Mouse (Mus musculus): ENCODE data around the gene Ifna4. TPM values are rescaled to one million over a fixed set of nuclear protein-coding genes. Genes with fewer than 3 reads are reported as not detected.

The Ifna4 gene
- polyA plus RNA-seq, 1 experiment from 2014 or later = not detected

GRCm38 (mm10) chr4:88867926-88868911 is 26.6 kb downstream of the Ifna4 start:
- Histone ChIP-seq H3K27me3 (peaks cover 25% of the 10 kb centered on the region), H3K27ac (no peak overlapping the region), H3K9ac (peak overlapping the region; percentile 67), H3K4me3 (peak overlapping the region; percentile 56), H3K4me1 (peaks cover 5% of the 10 kb centered on the region; the same call in 1 of the 2 replicates), H3K9me3 (no peaks in the 10 kb centered on the region), H3K36me3 (no peaks in the 10 kb centered on the region), H3K4me2 (peak overlapping the region; percentile 95)
- 6% methylated on average over 30 of the region's 31 CpGs for WGBS
- ATAC-seq (ENCODE audit: insufficient number of reproducible peaks, insufficient read depth, low FRiP score, low TSS enrichment, low read depth) = no peak

GRCm38 (mm10) chr4:88872691-88873090 is 31.0 kb downstream of the Ifna4 start:
- Histone ChIP-seq H3K27me3 (peaks cover 3% of the 10 kb centered on the region; the same call in 1 of the 2 replicates), H3K4me2 (no peak overlapping the region), H3K9me3 (no peaks in the 10 kb centered on the region), H3K9ac (no peak overlapping the region), H3K27ac (no peak overlapping the region), H3K4me3 (no peak overlapping the region), H3K36me3 (no peaks in the 10 kb centered on the region), H3K4me1 (peaks cover 3% of the 10 kb centered on the region; the same call in 1 of the 2 replicates)
- 2% methylated on average over 2 of the region's 2 CpGs for WGBS
- ATAC-seq (ENCODE audit: insufficient number of reproducible peaks, insufficient read depth, low FRiP score, low TSS enrichment, low read depth) = no peak

DNA sequence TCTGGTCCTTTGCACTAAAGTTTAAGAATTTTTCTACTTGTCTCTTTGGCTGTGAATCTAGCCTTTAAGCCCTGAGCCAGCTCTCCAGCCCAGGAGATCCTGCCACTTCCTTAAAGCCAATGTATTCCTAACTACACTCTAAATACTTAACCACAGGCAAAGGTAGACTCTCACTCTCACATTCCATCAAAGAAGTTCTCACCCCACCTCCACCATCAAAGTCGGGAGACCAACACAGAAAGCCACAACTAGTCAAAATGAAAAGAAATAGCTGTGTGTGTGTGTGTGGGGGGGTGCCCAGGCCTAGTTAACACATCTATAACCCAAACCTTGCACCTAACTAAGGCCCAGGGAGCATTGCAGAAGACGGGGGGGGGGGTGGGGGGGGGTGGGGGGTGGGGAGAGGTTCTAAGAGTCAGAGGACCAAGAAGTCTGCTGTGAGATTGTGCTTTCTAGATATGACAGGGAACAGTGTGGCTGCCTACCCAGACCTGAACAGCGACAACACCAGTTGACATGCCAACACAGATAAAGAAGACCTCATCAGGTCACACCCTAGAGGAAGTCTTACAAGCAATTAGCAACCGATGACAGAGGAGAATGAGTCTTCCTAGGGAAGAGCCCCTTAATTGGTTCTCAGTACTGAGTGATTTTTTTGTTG is 33.9 kb downstream of the Ifna4 start:
- WGBS = 65% methylated on average over 3 of the region's 4 CpGs
- no peak for ATAC-seq (ENCODE audit: insufficient number of reproducible peaks, insufficient read depth, low FRiP score, low TSS enrichment, low read depth)
- H3K4me1 ChIP-seq = no peaks in the 10 kb centered on the region
- H3K27me3 ChIP-seq = no peaks in the 10 kb centered on the region
- no peak overlapping the region for H3K9ac ChIP-seq
- no peak overlapping the region for H3K4me2 ChIP-seq
- H3K27ac ChIP-seq = no peak overlapping the region
- no peak overlapping the region for H3K4me3 ChIP-seq
- H3K9me3 ChIP-seq = no peaks in the 10 kb centered on the region
- H3K36me3 ChIP-seq = no peaks in the 10 kb centered on the region

DNA sequence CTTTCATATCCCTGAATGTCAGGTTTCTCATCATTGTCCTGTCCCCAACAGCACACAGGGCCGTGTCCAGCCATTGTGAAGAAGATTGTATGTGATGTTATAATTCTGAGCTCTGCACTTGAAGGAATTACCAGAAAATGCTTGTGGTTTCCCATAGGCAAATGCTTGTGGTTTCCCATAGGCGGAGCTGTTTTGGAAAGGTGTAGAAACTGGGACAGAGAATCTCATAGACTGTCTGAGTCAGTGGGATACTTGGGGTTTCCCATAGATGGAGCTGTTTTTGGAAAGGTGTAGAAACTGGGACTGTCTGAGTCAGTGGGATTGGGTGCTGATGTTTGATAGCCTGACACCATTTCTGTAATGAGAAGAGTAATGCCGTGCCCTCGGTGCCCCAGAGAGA is 34.9 kb downstream of the Ifna4 start:
- Histone ChIP-seq H3K9me3 (no peaks in the 10 kb centered on the region), H3K27ac (no peak overlapping the region), H3K9ac (no peak overlapping the region), H3K27me3 (no peaks in the 10 kb centered on the region), H3K4me3 (no peak overlapping the region), H3K4me1 (no peaks in the 10 kb centered on the region), H3K36me3 (no peaks in the 10 kb centered on the region), H3K4me2 (no peak overlapping the region)
- 65% methylated on average over 4 of the region's 4 CpGs for WGBS
- no peak for ATAC-seq (ENCODE audit: insufficient number of reproducible peaks, insufficient read depth, low FRiP score, low TSS enrichment, low read depth)

DNA sequence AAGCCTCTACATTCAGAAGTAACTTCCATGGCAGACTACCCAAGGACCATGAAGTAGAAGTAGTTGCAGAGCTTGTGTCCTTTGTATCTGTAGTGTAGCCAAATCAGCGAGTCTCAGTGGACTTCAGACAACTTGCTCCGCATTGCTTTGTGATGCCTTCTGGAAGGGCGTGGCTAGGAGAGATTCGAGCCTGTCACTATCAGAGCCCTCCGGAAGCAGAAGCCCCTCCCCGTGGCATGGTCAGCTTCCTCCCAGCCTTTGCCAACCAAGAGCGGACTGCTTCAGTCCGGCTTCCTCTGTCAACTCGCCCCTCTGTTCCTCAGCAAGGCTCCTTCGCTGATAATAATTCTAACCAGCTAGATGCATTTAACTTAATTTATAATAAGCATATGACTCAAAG is 36.6 kb downstream of the Ifna4 start:
- H3K27me3 ChIP-seq = no peaks in the 10 kb centered on the region
- H3K36me3 ChIP-seq = no peaks in the 10 kb centered on the region
- WGBS = 41% methylated on average over 10 of the region's 10 CpGs
- ATAC-seq (ENCODE audit: insufficient number of reproducible peaks, insufficient read depth, low FRiP score, low TSS enrichment, low read depth) = no peak
- no peaks in the 10 kb centered on the region for H3K4me1 ChIP-seq
- no peaks in the 10 kb centered on the region for H3K9me3 ChIP-seq
- H3K4me3 ChIP-seq = no peak overlapping the region
- H3K27ac ChIP-seq = no peak overlapping the region
- H3K9ac ChIP-seq = no peak overlapping the region
- H3K4me2 ChIP-seq = no peak overlapping the region

DNA sequence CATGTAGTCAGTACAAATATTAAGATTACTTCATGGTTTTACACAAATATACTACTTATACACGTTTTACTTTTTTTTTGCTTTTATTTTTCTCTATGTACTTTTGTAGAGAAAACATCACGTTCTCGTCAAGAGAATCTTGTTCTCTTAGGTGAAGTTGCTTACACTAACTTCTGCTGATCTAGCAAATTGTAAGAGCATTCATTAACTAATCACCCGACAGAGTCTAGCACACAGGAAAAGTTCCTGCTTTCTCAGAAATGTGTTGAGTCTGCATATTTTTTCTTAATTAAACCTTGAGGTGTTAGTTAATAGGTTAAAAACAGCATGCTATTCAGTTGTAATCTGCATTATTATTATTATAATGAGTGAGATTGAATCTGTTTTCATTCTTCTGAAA is 37.1 kb downstream of the Ifna4 start:
- no peak overlapping the region for H3K4me3 ChIP-seq
- 82% methylated on average over 4 of the region's 4 CpGs for WGBS

DNA sequence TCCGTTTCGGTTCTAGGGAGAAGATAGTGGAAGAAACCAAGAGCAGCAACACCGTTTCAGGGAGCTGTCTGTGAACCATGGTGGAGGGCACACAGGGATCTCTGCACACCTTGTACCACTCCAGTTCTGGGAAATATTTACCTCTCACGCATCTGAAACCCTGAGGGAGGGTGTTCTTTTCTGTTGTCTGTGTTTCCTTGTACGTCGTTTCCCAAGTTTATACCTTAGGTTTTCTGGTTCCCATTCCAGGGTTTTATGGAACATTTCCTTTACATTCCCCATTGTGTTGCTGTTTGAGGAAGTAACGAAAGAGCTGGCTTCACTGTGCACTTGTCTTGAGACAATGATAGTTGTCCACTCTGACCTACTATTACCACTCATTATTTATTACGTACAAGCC is 38.4 kb downstream of the Ifna4 start, which contains the start of gene Ifne:
Gene Ifne, minus strand, starts transcription at position 101 of the 400 bp plus-strand sequence.
- no peak for ATAC-seq (ENCODE audit: insufficient number of reproducible peaks, insufficient read depth, low FRiP score, low TSS enrichment, low read depth)
- H3K27ac ChIP-seq = no peak within 1 kb of the TSS
- WGBS = 87% methylated on average over 8 of the region's 8 CpGs
- no peaks in the 10 kb centered on the region for H3K36me3 ChIP-seq
- H3K4me3 ChIP-seq = no peak within 1 kb of the TSS
- no peak within 1 kb of the TSS for H3K4me2 ChIP-seq
- H3K27me3 ChIP-seq = no peaks in the 10 kb centered on the region
- H3K4me1 ChIP-seq = no peaks in the 10 kb centered on the region
- H3K9ac ChIP-seq = no peak within 1 kb of the TSS
- H3K9me3 ChIP-seq = no peaks in the 10 kb centered on the region

More for the DNA sequence above, 37.1 kb downstream of the Ifna4 start:
- Histone ChIP-seq H3K4me1 (no peaks in the 10 kb centered on the region), H3K9ac (no peak overlapping the region), H3K27ac (no peak overlapping the region), H3K4me2 (no peak overlapping the region), H3K36me3 (no peaks in the 10 kb centered on the region), H3K9me3 (no peaks in the 10 kb centered on the region), H3K27me3 (no peaks in the 10 kb centered on the region)
- ATAC-seq (ENCODE audit: insufficient number of reproducible peaks, insufficient read depth, low FRiP score, low TSS enrichment, low read depth) = no peak

DNA sequence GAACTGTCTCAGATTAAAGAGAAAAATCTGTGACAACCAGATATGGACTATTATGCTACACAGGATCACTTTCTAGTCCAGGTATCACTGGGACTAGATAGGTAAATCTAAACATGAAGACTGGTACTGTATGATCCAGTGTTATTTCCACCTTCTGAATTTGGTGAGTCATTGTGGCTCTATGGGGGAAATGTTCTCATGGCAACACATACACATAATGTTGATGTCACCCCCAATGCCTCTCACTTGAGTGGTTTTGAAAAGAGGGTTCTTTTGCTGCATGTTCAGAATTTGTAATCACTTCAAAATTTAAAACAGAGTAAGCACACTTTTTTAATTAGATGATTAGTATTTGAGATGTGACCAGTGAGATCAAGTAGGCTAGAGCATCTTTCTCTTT is 46.6 kb downstream of the Ifna4 start:
- Histone ChIP-seq H3K27me3 (no peaks in the 10 kb centered on the region), H3K4me1 (no peaks in the 10 kb centered on the region), H3K4me2 (no peak overlapping the region), H3K9ac (no peak overlapping the region), H3K4me3 (no peak overlapping the region), H3K9me3 (no peaks in the 10 kb centered on the region), H3K36me3 (no peaks in the 10 kb centered on the region), H3K27ac (no peak overlapping the region)
- ATAC-seq (ENCODE audit: insufficient number of reproducible peaks, insufficient read depth, low FRiP score, low TSS enrichment, low read depth) = no peak

Other genes with a start within 250 kb of the Ifna4 start
- not detected in 2 replicates for gene Ifna9, start 249.5 kb upstream of the Ifna4 start, polyA plus RNA-seq (2015; fragmentation: Nextera tagmentation; extraction: Ambion mirVana)
- not detected in 2 replicates for gene Ifna12, start 238.5 kb upstream of the Ifna4 start, polyA plus RNA-seq (2015; fragmentation: Nextera tagmentation; extraction: Ambion mirVana)
- not detected in 2 replicates for gene C87499, start 207.4 kb upstream of the Ifna4 start, polyA plus RNA-seq (2015; fragmentation: Nextera tagmentation; extraction: Ambion mirVana)
- not detected in 2 replicates for gene Ifna13, start 197.4 kb upstream of the Ifna4 start, polyA plus RNA-seq (2015; fragmentation: Nextera tagmentation; extraction: Ambion mirVana)
- gene Ifna16, start 164.9 kb upstream of the Ifna4 start, polyA plus RNA-seq (2015; fragmentation: Nextera tagmentation; extraction: Ambion mirVana) = not detected in 2 replicates
- not detected in 2 replicates for gene Ifna2, start 157.9 kb upstream of the Ifna4 start, polyA plus RNA-seq (2015; fragmentation: Nextera tagmentation; extraction: Ambion mirVana)
- not detected in 2 replicates for gene Ifnab, start 150.5 kb upstream of the Ifna4 start, polyA plus RNA-seq (2015; fragmentation: Nextera tagmentation; extraction: Ambion mirVana)
- 0.84 and 1.0 TPM in 2 replicates for gene Gm26566, start 120.1 kb upstream of the Ifna4 start, polyA plus RNA-seq (2015; fragmentation: Nextera tagmentation; extraction: Ambion mirVana)
- gene Klhl9, start 119.4 kb upstream of the Ifna4 start, polyA plus RNA-seq (2015; fragmentation: Nextera tagmentation; extraction: Ambion mirVana) = 111 and 122 TPM in 2 replicates
- gene Gm13271, start 87.0 kb upstream of the Ifna4 start, polyA plus RNA-seq (2015; fragmentation: Nextera tagmentation; extraction: Ambion mirVana) = not detected in 2 replicates
- 0.22 and 0.63 TPM in 2 replicates for gene Gm13283, start 81.7 kb upstream of the Ifna4 start, polyA plus RNA-seq (2015; fragmentation: Nextera tagmentation; extraction: Ambion mirVana)
- 0.46 and 0.70 TPM in 2 replicates for gene Gm13290, start 68.0 kb upstream of the Ifna4 start, polyA plus RNA-seq (2015; fragmentation: Nextera tagmentation; extraction: Ambion mirVana)
- not detected in 2 replicates for gene Gm13289, start 64.9 kb upstream of the Ifna4 start, polyA plus RNA-seq (2015; fragmentation: Nextera tagmentation; extraction: Ambion mirVana)
- gene Gm13272, start 62.0 kb upstream of the Ifna4 start, polyA plus RNA-seq (2015; fragmentation: Nextera tagmentation; extraction: Ambion mirVana) = not detected in 2 replicates
- not detected in 2 replicates for gene Ifnz, start 59.7 kb upstream of the Ifna4 start, polyA plus RNA-seq (2015; fragmentation: Nextera tagmentation; extraction: Ambion mirVana)
- not detected in 2 replicates for gene Gm13276, start 56.2 kb upstream of the Ifna4 start, polyA plus RNA-seq (2015; fragmentation: Nextera tagmentation; extraction: Ambion mirVana)
- not detected in 2 replicates for gene Gm13277, start 53.2 kb upstream of the Ifna4 start, polyA plus RNA-seq (2015; fragmentation: Nextera tagmentation; extraction: Ambion mirVana)
- gene Gm13278, start 50.3 kb upstream of the Ifna4 start, polyA plus RNA-seq (2015; fragmentation: Nextera tagmentation; extraction: Ambion mirVana) = not detected in 2 replicates
- gene Gm13275, start 47.4 kb upstream of the Ifna4 start, polyA plus RNA-seq (2015; fragmentation: Nextera tagmentation; extraction: Ambion mirVana) = not detected in 2 replicates
- gene Gm13279, start 44.5 kb upstream of the Ifna4 start, polyA plus RNA-seq (2015; fragmentation: Nextera tagmentation; extraction: Ambion mirVana) = not detected in 2 replicates
- gene Gm13285, start 42.2 kb upstream of the Ifna4 start, polyA plus RNA-seq (2015; fragmentation: Nextera tagmentation; extraction: Ambion mirVana) = 0.58 and 1.4 TPM in 2 replicates
- gene Gm13287, start 38.6 kb upstream of the Ifna4 start, polyA plus RNA-seq (2015; fragmentation: Nextera tagmentation; extraction: Ambion mirVana) = not detected in 2 replicates
- 0.11 TPM in 1 of 2 replicates, not detected in the other for gene Gm13288, start 36.3 kb upstream of the Ifna4 start, polyA plus RNA-seq (2015; fragmentation: Nextera tagmentation; extraction: Ambion mirVana)
- gene Ifna7, start 25.6 kb upstream of the Ifna4 start, polyA plus RNA-seq (2015; fragmentation: Nextera tagmentation; extraction: Ambion mirVana) = not detected in 2 replicates
- not detected in 2 replicates for gene Ifna11, start 21.9 kb upstream of the Ifna4 start, polyA plus RNA-seq (2015; fragmentation: Nextera tagmentation; extraction: Ambion mirVana)
- gene Ifna6, start 14.4 kb upstream of the Ifna4 start, polyA plus RNA-seq (2015; fragmentation: Nextera tagmentation; extraction: Ambion mirVana) = not detected in 2 replicates
- gene Ifna5, start 6.3 kb upstream of the Ifna4 start, polyA plus RNA-seq (2015; fragmentation: Nextera tagmentation; extraction: Ambion mirVana) = not detected in 2 replicates
- not detected in 2 replicates for gene Ifna1, start 8.2 kb downstream of the Ifna4 start, polyA plus RNA-seq (2015; fragmentation: Nextera tagmentation; extraction: Ambion mirVana)
- not detected in 2 replicates for gene Ifne, start 38.3 kb downstream of the Ifna4 start, polyA plus RNA-seq (2015; fragmentation: Nextera tagmentation; extraction: Ambion mirVana)